In genomic region chr7:27510809-27511208, GRCm38 (mm10) we compare ENCODE assay signal across 16 mouse cellular contexts.
"Had no signal": no experiment of that assay in that cellular context is flagged by ENCODE, and none has a peak within 500 bp of the region (broad histone marks: within the 10 kb centered on the region; RNA-seq: fewer than 3 reads in every experiment).

No protein-coding gene starts in this region.

- H3K9me3 ChIP-seq: neural tube, embryonic 13.5 days; neural tube, embryonic 15.5 days; stomach, embryonic 15.5 days had no signal

- H3K36me3 ChIP-seq: neural tube, embryonic 13.5 days; neural tube, embryonic 15.5 days; stomach, embryonic 15.5 days had no signal

- H3K4me2 ChIP-seq: neural tube, embryonic 13.5 days; neural tube, embryonic 15.5 days; stomach, embryonic 15.5 days had no signal

- H3K27ac ChIP-seq: neural tube, embryonic 13.5 days; neural tube, embryonic 15.5 days; stomach, embryonic 15.5 days; stomach, postnatal 0 days had no signal

- H3K4me3 ChIP-seq: neural tube, embryonic 13.5 days; neural tube, embryonic 15.5 days; stomach, embryonic 15.5 days had no signal

- DNase-seq: retina, postnatal 1 day; right cerebral cortex, adult 18-20 months; right cerebral cortex, postnatal 14 days; right cerebral cortex, postnatal 25 days; right cerebral cortex, postnatal 4 days; spleen, adult 18-20 months; thymus, adult 18-20 months; thymus, adult 2 months; thymus, postnatal 14 days; thymus, postnatal 25 days; thymus, postnatal 36 days; thymus, postnatal 4 days had no signal

- H3K27me3 ChIP-seq: neural tube, embryonic 13.5 days; neural tube, embryonic 15.5 days; stomach, embryonic 15.5 days had no signal

- H3K9ac ChIP-seq: neural tube, embryonic 13.5 days; neural tube, embryonic 15.5 days; stomach, embryonic 15.5 days had no signal
